Mouse (Mus musculus): ENCODE data around the gene Ier3.
A peak's percentile ranks its signal among the peaks of the same experiment; 100 is the strongest.

- TF ChIP-seq CTCF (IDR thresholded peaks at IDR 0.05; ENCODE audit: low read depth, low read length): peak; percentile 94
- TF ChIP-seq POLR2A (IDR thresholded peaks at IDR 0.05; ENCODE audit: insufficient read depth, low read length): no peak
Observed at GRCm38 (mm10) chr17:35829737-35830136, 8.3 kb downstream of the Ier3 start.

Measured in ES-Bruce4 (cell line).